Mouse (Mus musculus) ES-Bruce4 (cell line): ENCODE data around the gene Cdh23.

Experiments
- CTCF ChIP-seq: IDR thresholded peaks from one replicate; pipeline ENCODE4 v1.8.1; 2011; ENCODE audit warnings: low read depth, low read length
- EP300 ChIP-seq: IDR thresholded peaks from 2 replicates; pipeline ENCODE4 v1.6.1; 2011; ENCODE audit warnings: low read depth, low read length; ENCODE audit not compliant: insufficient read depth
- POLR2A ChIP-seq: IDR thresholded peaks from one replicate; pipeline ENCODE4 v1.8.1; 2011; ENCODE audit warnings: low read length; ENCODE audit not compliant: insufficient read depth

- no peak for TF ChIP-seq CTCF
- TF ChIP-seq POLR2A, result no peak
- no peak for TF ChIP-seq EP300
Measured at GRCm38 (mm10) chr10:60516286-60516685, 180.0 kb downstream of the Cdh23 start.
